Comparison of ENCODE assay signal across 8 mouse cellular contexts in the genomic region with DNA sequence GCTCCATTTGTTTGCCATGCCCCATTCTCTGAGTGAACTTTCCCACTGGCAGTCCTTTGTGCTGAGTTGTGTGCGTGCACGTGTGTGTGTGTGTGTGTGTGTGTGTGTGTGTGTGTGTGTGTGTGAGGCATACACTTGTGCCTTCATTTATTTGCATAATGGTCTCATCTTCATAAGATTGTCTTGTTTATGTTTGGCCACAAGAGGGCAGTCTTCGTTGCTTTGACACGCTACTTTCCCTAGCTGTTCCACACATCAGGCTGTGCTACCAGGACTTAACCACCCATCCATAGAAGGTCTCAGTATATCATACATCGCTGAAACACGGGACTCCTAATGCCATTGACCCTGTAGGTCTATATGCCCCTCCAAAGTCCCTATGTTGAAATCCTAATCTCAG. TPM values are rescaled to one million over a fixed set of nuclear protein-coding genes. Genes with fewer than 3 reads are reported as not detected.
A peak's percentile ranks its signal among the peaks of the same experiment; 100 is the strongest.
DNase-seq lines count a peak whose midpoint lies in the region; ATAC-seq lines count a peak whose summit lies in the region.

No protein-coding gene starts in this region.

- no peak overlapping the region for H3K4me2 ChIP-seq in kidney, embryonic 14.5 days (replicated peaks; ENCODE audit: low read depth, low read length)
- H3K4me2 ChIP-seq in liver, embryonic 13.5 days = no peak overlapping the region
- no peak overlapping the region for H3K4me2 ChIP-seq in neural tube, embryonic 13.5 days

- no peak overlapping the region for H3K4me3 ChIP-seq in kidney, embryonic 14.5 days (ENCODE audit: low read length)
- H3K4me3 ChIP-seq in liver, embryonic 13.5 days (replicated peaks) = no peak overlapping the region
- no peak overlapping the region for H3K4me3 ChIP-seq in neural tube, embryonic 13.5 days

- 14% methylated on average over 6 of the region's 6 CpGs for WGBS in kidney, embryonic 14.5 days
- 8% methylated on average over 6 of the region's 6 CpGs for WGBS in liver, embryonic 13.5 days (ENCODE audit: insufficient replicate concordance)
- WGBS in neural tube, embryonic 13.5 days = 8% methylated on average over 6 of the region's 6 CpGs

- peak; percentile 78; the same call in 1 of the 2 replicates for ATAC-seq in kidney, embryonic 14.5 days (ENCODE audit: low FRiP score, low TSS enrichment)
- ATAC-seq in liver, embryonic 13.5 days (ENCODE audit: low read depth) = no peak
- ATAC-seq in neural tube, embryonic 13.5 days (ENCODE audit: low read depth) = peak; percentile 63; the same call in 1 of the 2 replicates

- no peaks in the 10 kb centered on the region for H3K4me1 ChIP-seq in kidney, embryonic 14.5 days (ENCODE audit: control insufficient read depth, insufficient read depth, low read length)
- H3K4me1 ChIP-seq in liver, embryonic 13.5 days (replicated peaks) = no peaks in the 10 kb centered on the region
- H3K4me1 ChIP-seq in neural tube, embryonic 13.5 days (replicated peaks) = no peaks in the 10 kb centered on the region

- H3K27ac ChIP-seq in kidney, embryonic 14.5 days (ENCODE audit: low read depth, low read length) = no peak overlapping the region
- H3K27ac ChIP-seq in liver, embryonic 13.5 days = no peak overlapping the region
- no peak overlapping the region for H3K27ac ChIP-seq in neural tube, embryonic 13.5 days (replicated peaks)

- DNase-seq in CD4-positive, CD25-positive, alpha-beta regulatory T cell, adult 2 months (ENCODE audit: low read depth, low spot score) = peak; percentile 68
- peak; percentile 38 for DNase-seq in Muller cell, postnatal 12 days (ENCODE audit: inconsistent ontology term)
- peak; percentile 77 to 84 for DNase-seq in cerebellum, postnatal 10 days
- peak; percentile 21 to 60 for DNase-seq in frontal cortex, postnatal 36 days (ENCODE audit: low spot score in 2 of 2)
- peak; percentile 5 for DNase-seq in liver, embryonic 13.5 days
- DNase-seq in urinary bladder, postnatal 4 days (ENCODE audit: low spot score in 2 of 2) = no peak

- H3K9ac ChIP-seq in kidney, embryonic 14.5 days (ENCODE audit: low read depth, low read length) = no peak overlapping the region
- H3K9ac ChIP-seq in liver, embryonic 13.5 days = no peak overlapping the region
- H3K9ac ChIP-seq in neural tube, embryonic 13.5 days = no peak overlapping the region

- H3K9me3 ChIP-seq in kidney, embryonic 14.5 days (ENCODE audit: control insufficient read depth, low read length) = no peaks in the 10 kb centered on the region
- no peaks in the 10 kb centered on the region for H3K9me3 ChIP-seq in liver, embryonic 13.5 days (replicated peaks)
- no peaks in the 10 kb centered on the region for H3K9me3 ChIP-seq in neural tube, embryonic 13.5 days

- no peaks in the 10 kb centered on the region for H3K27me3 ChIP-seq in kidney, embryonic 14.5 days (ENCODE audit: control insufficient read depth, insufficient read depth, low read length)
- H3K27me3 ChIP-seq in liver, embryonic 13.5 days = no peaks in the 10 kb centered on the region
- H3K27me3 ChIP-seq in neural tube, embryonic 13.5 days = no peaks in the 10 kb centered on the region

- no peaks in the 10 kb centered on the region for H3K36me3 ChIP-seq in kidney, embryonic 14.5 days (ENCODE audit: control insufficient read depth, insufficient read depth, low read length)
- H3K36me3 ChIP-seq in liver, embryonic 13.5 days = no peaks in the 10 kb centered on the region
- H3K36me3 ChIP-seq in neural tube, embryonic 13.5 days = no peaks in the 10 kb centered on the region

RNA-seq across cellular contexts. Expression of a gene that starts 39.3 kb away (rescaled TPM):
- 10.2 and 17.8 TPM in 2 replicates for polyA plus RNA-seq in kidney, embryonic 14.5 days (2014; fragmentation: Nextera tagmentation; extraction: Ambion mirVana)
- not detected in 2 replicates for polyA plus RNA-seq in liver, embryonic 13.5 days (2015; fragmentation: Nextera tagmentation; extraction: Ambion mirVana)
- polyA plus RNA-seq in neural tube, embryonic 13.5 days (2015; fragmentation: Nextera tagmentation; extraction: Ambion mirVana) = 0.45 and 0.55 TPM in 2 replicates

Comparison
In these comparisons a context has a peak if more than half of its experiments do, and no peak if none do; other contexts are left out.
1. DNase-seq: peak in CD4-positive, CD25-positive, alpha-beta regulatory T cell, adult 2 months (single experiment), Muller cell, postnatal 12 days (single experiment), cerebellum, postnatal 10 days (2 of 2), frontal cortex, postnatal 36 days (2 of 2) and liver, embryonic 13.5 days (single experiment); none in urinary bladder, postnatal 4 days (0 of 2).